Mouse (Mus musculus) limb, embryonic 14.5 days (tissue): ENCODE measurements at regions not wholly inside any gene's neighbourhood (a gene's known extent, or its start where the extent isn't known, plus 50 kb on each side); places are given as distances from the start of the nearest gene placed in this dataset.
A peak's percentile ranks its signal among the peaks of the same experiment; 100 is the strongest.

ENCODE experiments used
- ATAC-seq: fragments of 200-750 bp; cut with Nextera tagmentation; 2 replicates; pipeline ENCODE4 v1.8.0; 2017; ENCODE audit warnings: low read depth, moderate number of reproducible peaks, moderate TSS enrichment; ENCODE audit not compliant: low FRiP score
- DNase-seq: peaks from one replicate; pipeline ENCODE4 v3.0.0-alpha.2; 2015; ENCODE audit warnings: low spot score
- H3K27ac ChIP-seq: fragments of 300-500 bp; sonication (generic); replicated peaks from 2 replicates; pipeline ENCODE4 v1.5.1; 2014; ENCODE audit warnings: low read depth, mild to moderate bottlenecking, low read length, moderate library complexity, mixed read lengths
- H3K27me3 ChIP-seq: fragments of 300-500 bp; sonication (generic); 2 replicates; pipeline ENCODE4 v1.6.1; 2014; ENCODE audit warnings: low read length, mixed read lengths; ENCODE audit not compliant: control insufficient read depth, insufficient read depth
- H3K36me3 ChIP-seq: fragments of 300-500 bp; sonication (generic); 2 replicates; pipeline ENCODE4 v1.6.1; 2014; ENCODE audit warnings: mild to moderate bottlenecking, low read length, moderate library complexity, mixed read lengths; ENCODE audit not compliant: control insufficient read depth, insufficient read depth
- H3K4me1 ChIP-seq: fragments of 300-500 bp; sonication (generic); 2 replicates; pipeline ENCODE4 v1.6.1; 2014; ENCODE audit warnings: antibody characterized with exemption, low read length, mixed read lengths; ENCODE audit not compliant: control insufficient read depth, insufficient read depth
- H3K4me2 ChIP-seq: fragments of 300-500 bp; sonication (generic); replicated peaks from 2 replicates; pipeline ENCODE4 v1.6.1; 2014; ENCODE audit warnings: low read depth, mild to moderate bottlenecking, low read length, moderate library complexity; ENCODE audit not compliant: severe bottlenecking
- H3K4me3 ChIP-seq: fragments of 300-500 bp; sonication (generic); replicated peaks from 2 replicates; pipeline ENCODE4 v1.5.1; 2014; ENCODE audit warnings: low read length
- H3K9ac ChIP-seq: fragments of 300-500 bp; sonication (generic); 2 replicates; pipeline ENCODE4 v1.6.1; 2014; ENCODE audit warnings: mild to moderate bottlenecking, low read depth, low read length, moderate library complexity; ENCODE audit not compliant: severe bottlenecking
- H3K9me3 ChIP-seq: fragments of 300-500 bp; sonication (generic); 2 replicates; pipeline ENCODE4 v1.6.1; 2016; ENCODE audit warnings: low read length; ENCODE audit not compliant: control insufficient read depth
- POLR2A ChIP-seq: fragments of 200-500 bp; IDR thresholded peaks from 2 replicates; pipeline ENCODE4 v1.8.0; 2012; ENCODE audit warnings: inconsistent platforms, mild to moderate bottlenecking, moderate library complexity, borderline replicate concordance; ENCODE audit not compliant: insufficient read depth, insufficient read length; ENCODE audit errors: extremely low read depth
- WGBS: fragments of 180-500 bp; shearing (Covaris S2); extraction: QIAGEN DNeasy Blood & Tissue Kit; methylation state at CpG from one replicate; pipeline ENCODE4 v1.1.7; 2014; 5-methylcytosine and 5-hydroxymethylcytosine counted together

- no peak for TF ChIP-seq POLR2A
- peaks cover 43% of the 10 kb centered on the region for H3K27me3 ChIP-seq
- ATAC-seq, result no peak
- DNase-seq, result no peak
- H3K9me3 ChIP-seq, result no peaks in the 10 kb centered on the region
- no peak overlapping the region for H3K27ac ChIP-seq
- H3K4me3 ChIP-seq, result no peak overlapping the region
- 56% methylated on average over 11 of the region's 12 CpGs for WGBS
- no peak overlapping the region for H3K9ac ChIP-seq
- no peaks in the 10 kb centered on the region for H3K36me3 ChIP-seq
- peaks cover 33% of the 10 kb centered on the region for H3K4me1 ChIP-seq
- no peak overlapping the region for H3K4me2 ChIP-seq
Measured at GRCm38 (mm10) chr5:37898041-37898615, 73.7 kb upstream of the Msx1 start.

GRCm38 (mm10) chr5:37897501-37897900, 73.1 kb upstream of the Msx1 start:
- WGBS, result 48% methylated on average over 6 of the region's 6 CpGs
- H3K4me2 ChIP-seq, result no peak overlapping the region
- peaks cover 43% of the 10 kb centered on the region for H3K27me3 ChIP-seq
- H3K4me3 ChIP-seq, result no peak overlapping the region
- no peaks in the 10 kb centered on the region for H3K9me3 ChIP-seq
- peaks cover 30% of the 10 kb centered on the region for H3K4me1 ChIP-seq
- ATAC-seq (no peak), DNase-seq (no peak)
- no peak overlapping the region for H3K27ac ChIP-seq
- H3K36me3 ChIP-seq, result no peaks in the 10 kb centered on the region
- TF ChIP-seq POLR2A, result no peak
- no peak overlapping the region for H3K9ac ChIP-seq

GRCm38 (mm10) chr5:37895441-37896336, 71.3 kb upstream of the Msx1 start:
- Histone ChIP-seq H3K27ac (no peak overlapping the region), H3K36me3 (no peaks in the 10 kb centered on the region), H3K9ac (no peak overlapping the region), H3K4me3 (no peak overlapping the region), H3K4me2 (no peak overlapping the region), H3K9me3 (no peaks in the 10 kb centered on the region), H3K27me3 (peaks cover 49% of the 10 kb centered on the region), H3K4me1 (peaks cover 19% of the 10 kb centered on the region)
- DNase-seq, result peak; percentile 38
- WGBS, result 6% methylated on average over 19 of the region's 19 CpGs
- ATAC-seq, result peak; percentile 16; the same call in 1 of the 2 replicates
- TF ChIP-seq POLR2A, result no peak

DNA sequence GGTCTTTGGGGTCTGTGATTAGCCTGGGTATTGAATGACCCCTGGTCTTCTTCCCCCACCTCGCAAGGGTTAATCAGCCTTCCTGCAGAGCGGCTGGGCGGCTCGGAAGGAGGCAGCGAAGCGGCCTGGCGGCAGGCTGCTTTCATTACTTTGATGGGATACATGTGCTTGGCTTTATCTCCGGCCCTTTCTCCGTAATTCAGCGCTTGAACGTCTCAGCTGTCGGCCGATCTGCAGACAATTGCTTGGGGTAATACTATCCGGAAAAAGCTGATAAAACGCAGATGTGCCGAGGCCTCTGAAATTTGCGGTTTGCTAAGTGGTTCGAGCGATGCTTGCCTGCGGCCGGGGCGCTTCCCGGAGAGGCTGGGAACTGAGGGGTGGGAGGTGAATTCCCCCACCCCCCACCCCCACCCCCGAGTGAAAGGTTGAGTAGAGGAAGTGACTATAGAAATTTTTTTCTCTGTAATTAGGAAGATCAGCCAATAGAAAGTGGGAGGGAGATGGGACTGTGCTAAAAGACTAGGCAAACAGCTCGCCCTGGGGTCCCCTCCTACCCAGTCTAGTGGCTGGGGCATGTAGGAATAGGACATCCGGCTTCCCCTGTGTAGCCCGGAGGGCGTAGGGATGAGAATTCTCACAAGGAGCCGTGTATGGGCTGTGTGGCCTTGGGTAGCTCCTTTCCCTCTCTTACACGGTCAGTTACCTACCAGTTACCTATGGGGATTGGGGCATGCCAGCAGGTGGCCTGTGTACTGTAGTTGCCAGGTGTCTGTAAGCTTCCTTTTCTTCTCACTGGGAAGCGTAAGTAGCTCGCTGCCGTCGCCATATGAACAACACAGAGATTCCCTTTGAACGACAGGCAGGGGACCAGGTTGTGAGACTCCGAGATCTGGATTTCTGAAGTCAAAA, 69.5 kb upstream of the Msx1 start:
- peak overlapping the region; percentile 51 for H3K4me2 ChIP-seq
- TF ChIP-seq POLR2A, result no peak
- no peaks in the 10 kb centered on the region for H3K9me3 ChIP-seq
- no peak overlapping the region for H3K27ac ChIP-seq
- H3K36me3 ChIP-seq, result no peaks in the 10 kb centered on the region
- H3K9ac ChIP-seq, result 0 out of 2 replicates have a peak overlapping the region, but pooled peaks have one; percentile 16
- peaks cover 49% of the 10 kb centered on the region for H3K27me3 ChIP-seq
- H3K4me1 ChIP-seq, result peaks cover 19% of the 10 kb centered on the region
- 3% methylated on average over 36 of the region's 36 CpGs for WGBS
- H3K4me3 ChIP-seq, result peak overlapping the region; percentile 23
- DNase-seq, result peak; percentile 85
- ATAC-seq, result peak; percentile 84

GRCm38 (mm10) chr5:37890641-37891040, 66.3 kb upstream of the Msx1 start:
- peaks cover 37% of the 10 kb centered on the region for H3K27me3 ChIP-seq

More at GRCm38 (mm10) chr5:37890641-37891040, 66.3 kb upstream of the Msx1 start:
- TF ChIP-seq POLR2A, result no peak
- DNase-seq, result no peak
- Histone ChIP-seq H3K27ac (no peak overlapping the region), H3K4me3 (no peak overlapping the region), H3K36me3 (no peaks in the 10 kb centered on the region), H3K9me3 (no peaks in the 10 kb centered on the region), H3K4me2 (no peak overlapping the region), H3K9ac (no peak overlapping the region), H3K4me1 (peaks cover 15% of the 10 kb centered on the region)
- 37% methylated on average over 11 of the region's 11 CpGs for WGBS
- ATAC-seq, result no peak
